Mouse (Mus musculus): ENCODE data around the gene Pate1.

Gene Pate1

DNA sequence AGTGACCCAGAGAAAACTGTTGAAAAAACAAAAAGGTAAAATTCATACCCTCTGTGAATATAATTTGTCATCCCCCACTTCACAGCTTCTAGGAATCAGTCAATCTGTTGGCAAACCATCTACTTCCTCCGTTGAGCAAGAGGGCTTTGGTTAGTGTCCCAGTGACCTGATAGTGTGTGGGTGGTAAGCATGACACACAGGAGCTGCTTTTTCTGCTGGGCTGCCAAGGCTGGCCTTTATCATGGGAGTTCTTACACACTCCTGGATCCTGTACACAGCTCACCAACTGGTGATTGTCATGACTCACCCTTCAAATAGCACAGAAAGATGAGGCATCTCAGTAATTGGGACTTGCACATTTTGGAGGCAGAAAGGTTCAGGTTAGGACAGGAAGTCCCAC, at the start of gene Pate1:
Pate1 (minus strand) TSS at position 378 of the 400 bp plus-strand sequence.
- no peak for DNase-seq

DNA sequence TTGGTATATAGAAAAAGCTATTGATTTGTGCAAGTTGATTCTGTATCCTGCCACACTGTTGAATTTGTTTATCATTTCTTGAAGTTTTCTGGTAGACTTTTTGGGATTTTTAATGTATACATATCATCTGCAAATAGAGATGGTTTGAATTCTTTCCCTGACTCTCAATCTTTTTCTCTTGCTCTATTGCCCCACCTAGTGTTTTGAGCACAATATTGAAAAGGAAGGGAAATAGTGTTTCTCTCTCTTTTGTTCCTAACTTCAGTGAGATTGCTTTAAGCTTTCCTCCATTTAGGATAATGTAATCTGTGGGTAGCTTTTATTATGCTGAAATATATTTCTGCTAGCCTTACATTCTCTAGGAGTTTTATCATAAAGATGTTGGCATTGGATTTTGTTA, 20.1 kb upstream of the Pate1 start:
- DNase-seq, result no peak

DNA sequence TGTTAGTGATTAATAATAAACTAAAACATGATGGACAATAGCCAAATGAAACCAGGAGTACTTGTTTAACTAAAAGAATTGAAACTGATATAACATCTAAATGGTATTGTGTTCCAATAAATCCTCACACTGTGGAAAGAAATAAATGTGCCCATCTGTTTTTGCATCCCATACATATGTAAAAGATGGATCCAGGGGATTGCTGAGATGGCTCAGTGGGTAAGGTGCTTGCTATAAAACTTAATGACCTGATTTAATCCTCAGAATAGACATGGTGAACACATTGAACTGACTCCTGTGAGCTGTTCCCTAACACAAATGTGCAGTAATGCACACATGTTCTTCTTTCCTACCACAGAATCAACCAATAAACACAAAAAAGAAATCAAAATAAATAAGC, 4.7 kb upstream of the Pate1 start:
- no peak for DNase-seq

DNA sequence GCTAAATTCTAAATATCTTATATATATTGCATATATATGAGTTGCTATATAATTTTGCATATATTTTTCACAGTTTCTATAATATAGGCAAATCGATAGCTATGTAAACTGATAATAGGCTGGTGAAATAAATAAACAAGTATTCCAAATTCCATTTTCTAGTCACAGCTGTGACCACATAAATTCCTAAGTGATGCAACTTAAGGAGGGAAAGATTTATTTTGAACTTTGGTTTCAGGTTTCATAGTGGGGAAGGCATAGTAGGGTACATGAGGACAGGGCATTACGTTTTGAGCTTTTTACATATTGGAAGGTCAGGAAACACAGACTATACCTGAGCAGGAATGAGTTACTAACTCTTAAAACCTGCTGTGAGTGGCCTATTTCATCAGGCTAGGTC, 13.6 kb downstream of the Pate1 start:
- no peak for DNase-seq

DNA sequence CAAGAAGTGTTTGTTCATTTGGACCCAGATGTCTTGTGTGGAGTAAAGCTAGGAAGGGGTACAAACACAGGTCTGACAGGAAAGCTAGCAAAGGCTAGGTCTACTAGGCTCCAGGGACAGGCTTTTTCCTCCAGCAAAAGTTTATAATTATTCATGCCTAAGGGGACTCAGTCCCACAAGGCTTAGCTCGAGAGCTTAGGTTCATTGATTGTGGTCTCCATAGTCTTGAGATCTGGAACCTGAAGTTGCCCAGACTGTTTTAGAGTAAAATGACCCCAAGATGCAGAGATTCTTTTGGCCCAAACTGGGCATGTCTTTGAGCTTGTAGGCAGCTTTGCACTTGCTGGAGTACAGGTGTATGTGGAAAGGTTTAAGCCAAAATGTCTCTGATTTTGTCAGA, 39.1 kb downstream of the Pate1 start, which contains the start of gene Pate3:
Pate3 (minus strand) TSS at position 101 of the 400 bp plus-strand sequence.
- no peak for DNase-seq
